Mouse (Mus musculus): ENCODE results near the gene Cytl1. TPM values are rescaled to one million over a fixed set of nuclear protein-coding genes. Genes with fewer than 3 reads are reported as not detected.

The Cytl1 gene
- polyA plus RNA-seq, 1 experiment from 2014 or later: 0.69 TPM

DNA sequence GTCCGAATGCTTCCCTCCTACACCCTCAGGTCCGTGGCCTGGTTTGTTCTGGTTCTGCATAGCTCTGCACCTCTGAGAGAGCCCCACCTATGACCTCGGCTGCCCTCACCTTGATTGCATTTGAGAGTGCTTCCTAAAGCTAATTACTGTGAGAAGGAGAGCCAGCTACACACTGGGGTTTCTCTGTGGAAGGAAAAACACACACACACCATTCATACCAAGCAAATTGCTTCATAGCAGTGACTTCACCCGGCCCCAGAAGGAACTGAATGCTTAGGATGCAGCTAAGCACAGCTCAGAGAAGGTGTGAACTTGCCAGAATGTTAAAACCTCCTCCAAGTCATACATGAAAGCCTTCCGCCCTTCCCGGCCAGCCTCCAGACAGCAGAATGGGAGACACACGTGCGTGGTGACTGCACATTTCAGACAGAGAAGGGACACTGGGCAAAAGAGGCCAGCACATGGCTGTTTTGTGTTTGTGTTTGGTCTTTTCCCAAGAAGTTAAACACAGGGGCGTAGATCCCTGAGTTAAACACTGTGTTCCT is 49.6 kb downstream of the Cytl1 start:
- Histone ChIP-seq H3K27ac (no peak overlapping the region), H3K36me3 (no peaks in the 10 kb centered on the region), H3K27me3 (ENCODE audit: low read depth, poor library complexity, severe bottlenecking) (no peaks in the 10 kb centered on the region), H3K4me1 (peaks cover 19% of the 10 kb centered on the region), H3K4me3 (no peak overlapping the region), H3K9me3 (replicated peaks) (no peaks in the 10 kb centered on the region)
- DNase-seq (ENCODE audit: low spot score): no peak
- WGBS: 81% methylated on average over 9 of the region's 9 CpGs

Other genes with a start within 250 kb of the Cytl1 start
- gene Stk32b, start 18.3 kb upstream of the Cytl1 start, polyA plus RNA-seq (2016; fragmentation: Nextera tagmentation; extraction: Ambion mirVana): 0.05 and 0.18 TPM in 2 replicates
- gene Msx1, start 89.1 kb downstream of the Cytl1 start, polyA plus RNA-seq (2016; fragmentation: Nextera tagmentation; extraction: Ambion mirVana): 360 and 372 TPM in 2 replicates

Measured in limb, embryonic 10.5 days (tissue).